Mouse (Mus musculus) embryonic facial prominence, embryonic 11.5 days (tissue): Measurements from ENCODE around the gene Adgrg5. TPM values are rescaled to one million over a fixed set of nuclear protein-coding genes. Genes with fewer than 3 reads are reported as not detected.

Experiments
- ATAC-seq: fragments of 200-750 bp; cut with Nextera tagmentation; replicated peaks from 2 replicates; pipeline ENCODE4 v1.8.0; 2017; ENCODE audit warnings: low read depth; ENCODE audit not compliant: insufficient number of reproducible peaks, low FRiP score, low TSS enrichment
- DNase-seq: peaks from one replicate; pipeline ENCODE4 v3.0.0-alpha.2; 2015; ENCODE audit warnings: low spot score
- H3K27ac ChIP-seq: fragments of 300-500 bp; sonication (generic); replicated peaks from 2 replicates; pipeline ENCODE4 v1.5.1; 2014; ENCODE audit warnings: mild to moderate bottlenecking, low read depth, low read length, control low read depth
- H3K27me3 ChIP-seq: fragments of 300-500 bp; sonication (generic); 2 replicates; pipeline ENCODE4 v1.6.1; 2014; ENCODE audit warnings: mild to moderate bottlenecking, low read length, moderate library complexity, mixed read lengths; ENCODE audit not compliant: control insufficient read depth, insufficient read depth
- H3K36me3 ChIP-seq: fragments of 300-500 bp; sonication (generic); replicated peaks from 2 replicates; pipeline ENCODE4 v1.6.1; 2014; ENCODE audit warnings: low read depth, mild to moderate bottlenecking, low read length, moderate library complexity, mixed read lengths; ENCODE audit not compliant: control insufficient read depth, insufficient read depth
- H3K4me1 ChIP-seq: fragments of 300-500 bp; sonication (generic); 2 replicates; pipeline ENCODE4 v1.6.1; 2014; ENCODE audit warnings: low read length, mixed read lengths; ENCODE audit not compliant: control insufficient read depth, insufficient read depth
- H3K4me2 ChIP-seq: fragments of 300-500 bp; sonication (generic); 2 replicates; pipeline ENCODE4 v1.6.1; 2014; ENCODE audit warnings: low read depth, mild to moderate bottlenecking, control low read depth, low read length, moderate library complexity
- H3K4me3 ChIP-seq: fragments of 300-500 bp; sonication (generic); 2 replicates; pipeline ENCODE4 v1.5.1; 2014; ENCODE audit warnings: low read depth, low read length, control low read depth
- H3K9ac ChIP-seq: fragments of 300-500 bp; sonication (generic); replicated peaks from 2 replicates; pipeline ENCODE4 v1.6.1; 2014; ENCODE audit warnings: mild to moderate bottlenecking, control low read depth, low read length
- H3K9me3 ChIP-seq: fragments of 300-500 bp; sonication (generic); replicated peaks from 2 replicates; pipeline ENCODE4 v1.6.1; 2016; ENCODE audit warnings: mild to moderate bottlenecking, low read length, inconsistent platforms, mixed read lengths; ENCODE audit not compliant: control insufficient read depth
- WGBS: fragments of 180-500 bp; shearing (Covaris S2); extraction: QIAGEN DNeasy Blood & Tissue Kit; methylation state at CpG from one replicate; pipeline ENCODE4 v1.1.7; 2014; 5-methylcytosine and 5-hydroxymethylcytosine counted together
- polyA plus RNA-seq: library from polyadenylated mRNA; unstranded; fragments of >200 nt; fragmentation: Nextera tagmentation; extraction: Ambion mirVana; gene quantifications from 2 replicates; pipeline ENCODE4 v1.2.1, GENCODE M21; 2014

The Adgrg5 gene
- polyA plus RNA-seq, 1 experiment from 2014 or later = not detected

DNA sequence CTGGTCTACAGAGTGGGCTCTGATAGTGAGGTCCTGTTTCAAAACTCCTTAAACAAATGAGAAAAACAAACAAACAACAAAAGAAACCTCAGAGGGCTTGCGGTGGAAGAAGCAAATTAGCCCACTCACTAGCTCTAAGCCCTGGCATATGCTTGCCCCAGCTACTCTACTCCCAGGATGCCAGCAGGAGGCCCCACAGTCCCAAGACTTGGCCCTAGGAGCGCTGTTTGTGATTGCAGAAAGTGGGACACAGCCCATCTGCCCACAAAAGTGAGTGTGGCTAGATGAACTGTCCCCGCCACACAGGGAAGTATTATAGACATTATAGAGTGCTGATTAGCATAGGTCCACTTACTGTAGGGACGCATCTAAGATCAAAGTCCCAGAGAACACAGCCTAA, 24.9 kb downstream of the Adgrg5 start:
- DNase-seq (no peak), ATAC-seq (no peak)
- H3K4me2 ChIP-seq = no peak overlapping the region
- no peaks in the 10 kb centered on the region for H3K9me3 ChIP-seq
- H3K4me1 ChIP-seq = no peaks in the 10 kb centered on the region
- H3K9ac ChIP-seq = no peak overlapping the region
- H3K4me3 ChIP-seq = no peak overlapping the region
- WGBS = 81% methylated on average over 4 of the region's 4 CpGs
- H3K27me3 ChIP-seq = no peaks in the 10 kb centered on the region
- no peaks in the 10 kb centered on the region for H3K36me3 ChIP-seq
- H3K27ac ChIP-seq = no peak overlapping the region

DNA sequence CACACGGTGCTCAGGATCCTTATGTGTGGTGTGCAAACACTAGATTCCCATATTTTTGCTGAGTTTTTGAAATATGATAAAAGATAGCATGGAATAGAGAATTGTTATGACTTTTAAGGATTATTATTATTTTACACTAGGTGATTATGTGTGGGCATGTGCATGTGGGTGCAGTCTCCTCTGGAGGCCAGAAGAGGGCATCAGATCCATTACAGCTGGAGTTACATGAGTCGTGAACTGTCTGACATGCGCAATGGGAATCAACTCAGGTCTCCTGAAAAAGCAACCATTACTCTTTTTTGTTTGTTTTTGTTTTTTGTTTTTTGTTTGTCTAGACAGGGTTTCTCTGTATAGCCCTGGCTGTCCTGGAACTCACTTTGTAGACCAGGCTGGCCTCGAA, 25.5 kb downstream of the Adgrg5 start:
- DNase-seq (no peak), ATAC-seq (no peak)
- 90% methylated on average over 4 of the region's 4 CpGs for WGBS

DNA sequence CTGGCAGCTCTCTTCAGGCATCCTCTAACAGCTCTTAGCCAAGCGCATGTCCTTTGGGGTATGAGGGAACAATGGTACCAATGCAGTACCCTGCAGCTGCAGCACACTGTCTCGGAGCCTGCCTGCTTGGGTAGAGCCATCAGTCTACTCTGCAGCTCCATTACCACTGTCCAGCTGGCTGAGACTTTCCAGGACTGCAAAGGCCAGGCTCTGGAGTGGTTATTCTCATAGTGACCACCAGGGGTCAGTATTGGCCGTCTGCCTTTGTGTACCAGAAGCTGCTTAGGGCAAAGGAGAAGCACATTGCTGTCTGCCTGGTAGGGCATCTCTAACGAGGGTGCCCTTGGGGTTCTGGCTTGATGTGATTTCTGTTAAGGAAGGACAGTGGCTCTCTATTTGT, 26.6 kb downstream of the Adgrg5 start:
- H3K4me3 ChIP-seq = no peak overlapping the region
- H3K4me1 ChIP-seq = no peaks in the 10 kb centered on the region
- DNase-seq = peak; percentile 83
- no peaks in the 10 kb centered on the region for H3K36me3 ChIP-seq
- H3K4me2 ChIP-seq = no peak overlapping the region
- no peak overlapping the region for H3K27ac ChIP-seq
- H3K9ac ChIP-seq = no peak overlapping the region
- peak; percentile 57; the same call in 1 of the 2 replicates for ATAC-seq
- no peaks in the 10 kb centered on the region for H3K27me3 ChIP-seq
- H3K9me3 ChIP-seq = no peaks in the 10 kb centered on the region
- 12% methylated on average over 4 of the region's 4 CpGs for WGBS

More for the DNA sequence above, 25.5 kb downstream of the Adgrg5 start:
- Histone ChIP-seq H3K9ac (no peak overlapping the region), H3K9me3 (no peaks in the 10 kb centered on the region), H3K27ac (no peak overlapping the region), H3K4me2 (no peak overlapping the region), H3K4me1 (no peaks in the 10 kb centered on the region), H3K27me3 (no peaks in the 10 kb centered on the region), H3K36me3 (no peaks in the 10 kb centered on the region), H3K4me3 (no peak overlapping the region)

DNA sequence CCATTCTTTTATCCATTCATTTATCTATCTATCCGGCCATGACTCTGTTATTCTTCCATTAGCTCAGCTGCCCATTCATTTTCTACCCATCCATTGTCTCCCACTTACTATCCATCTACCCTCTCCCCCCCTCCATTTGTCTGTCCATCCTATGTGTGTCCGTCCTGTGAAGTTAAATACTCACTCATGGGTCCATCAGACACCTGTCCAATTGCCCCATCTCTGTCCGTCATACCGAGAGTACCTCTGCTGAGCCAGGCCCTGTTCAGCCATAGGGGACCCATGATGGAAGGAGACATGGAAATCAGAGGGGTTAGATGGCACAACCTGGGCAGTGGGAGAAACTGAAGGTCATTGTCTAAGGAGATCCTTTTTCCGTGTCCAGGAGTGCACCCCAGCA, 27.0 kb downstream of the Adgrg5 start:
- DNase-seq = no peak
- Histone ChIP-seq H3K4me1 (no peaks in the 10 kb centered on the region), H3K4me3 (no peak overlapping the region), H3K4me2 (no peak overlapping the region), H3K9ac (no peak overlapping the region), H3K27me3 (no peaks in the 10 kb centered on the region), H3K36me3 (no peaks in the 10 kb centered on the region), H3K27ac (no peak overlapping the region), H3K9me3 (no peaks in the 10 kb centered on the region)
- 78% methylated on average over 5 of the region's 5 CpGs for WGBS
- ATAC-seq = no peak

DNA sequence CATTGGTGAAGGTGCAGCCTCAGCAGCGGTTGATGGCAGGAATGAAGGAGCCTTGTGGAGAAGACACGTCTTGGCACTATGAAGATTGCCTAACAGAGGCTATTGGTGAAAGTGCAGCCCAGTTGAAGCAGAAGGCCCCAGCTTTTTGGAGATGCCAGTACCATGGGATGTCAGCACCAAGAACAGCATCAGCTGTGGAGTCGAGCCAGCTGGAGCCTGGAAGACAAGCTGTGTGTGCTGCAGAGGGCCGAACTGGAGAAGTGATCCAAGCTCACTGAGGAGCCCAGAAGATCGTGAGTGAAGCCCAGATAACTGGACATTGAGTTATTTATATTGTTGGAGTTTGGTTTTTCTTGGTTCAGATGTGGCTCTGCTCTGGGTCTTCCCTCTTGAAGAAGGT, 28.6 kb downstream of the Adgrg5 start:
- Histone ChIP-seq H3K4me3 (no peak overlapping the region), H3K9ac (no peak overlapping the region), H3K4me1 (no peaks in the 10 kb centered on the region), H3K9me3 (no peaks in the 10 kb centered on the region), H3K27ac (no peak overlapping the region), H3K36me3 (no peaks in the 10 kb centered on the region), H3K27me3 (no peaks in the 10 kb centered on the region), H3K4me2 (no peak overlapping the region)
- ATAC-seq (no peak), DNase-seq (no peak)
- 75% methylated on average over 5 of the region's 5 CpGs for WGBS

DNA sequence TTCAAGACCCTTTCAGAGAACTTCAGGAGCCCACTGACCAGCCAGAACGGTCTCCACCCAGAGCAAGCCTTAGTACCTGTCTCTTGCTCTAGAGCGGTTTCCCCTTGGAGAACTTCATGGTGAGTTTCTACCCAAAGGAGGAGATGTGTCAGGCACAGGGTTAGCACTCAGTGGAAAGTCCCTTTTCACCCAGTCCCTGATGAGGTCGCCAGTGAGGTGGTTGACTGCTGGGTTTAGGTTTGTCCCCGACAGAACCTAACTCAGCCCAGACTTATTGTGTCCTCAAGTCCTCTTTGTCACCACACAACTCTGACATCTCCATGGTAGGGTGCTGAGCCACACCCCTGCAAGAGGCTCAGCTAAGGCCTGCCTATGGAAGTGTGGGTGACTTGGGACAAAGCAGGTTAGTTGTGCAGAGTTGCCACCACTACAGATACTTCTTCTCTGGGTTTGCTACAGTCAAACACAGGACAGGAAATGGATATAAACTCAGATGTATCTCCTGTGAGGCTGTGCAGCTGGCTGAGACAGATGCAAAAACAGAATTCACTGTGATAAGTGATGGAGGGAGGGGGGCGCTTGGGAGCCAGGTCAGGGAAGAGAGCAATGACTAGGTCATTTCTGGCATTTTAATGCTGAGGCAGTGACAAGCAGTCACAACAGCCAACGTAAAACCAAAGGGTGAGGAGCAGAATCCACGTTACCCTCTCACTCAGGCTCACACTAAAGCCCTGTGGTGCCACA, 30.3 kb downstream of the Adgrg5 start:
- H3K27ac ChIP-seq = no peak overlapping the region
- ATAC-seq (no peak), DNase-seq (no peak)
- no peak overlapping the region for H3K4me2 ChIP-seq
- H3K9ac ChIP-seq = no peak overlapping the region
- H3K27me3 ChIP-seq = no peaks in the 10 kb centered on the region
- no peaks in the 10 kb centered on the region for H3K36me3 ChIP-seq
- 68% methylated on average over 7 of the region's 7 CpGs for WGBS
- no peak overlapping the region for H3K4me3 ChIP-seq
- no peaks in the 10 kb centered on the region for H3K9me3 ChIP-seq
- H3K4me1 ChIP-seq = no peaks in the 10 kb centered on the region

DNA sequence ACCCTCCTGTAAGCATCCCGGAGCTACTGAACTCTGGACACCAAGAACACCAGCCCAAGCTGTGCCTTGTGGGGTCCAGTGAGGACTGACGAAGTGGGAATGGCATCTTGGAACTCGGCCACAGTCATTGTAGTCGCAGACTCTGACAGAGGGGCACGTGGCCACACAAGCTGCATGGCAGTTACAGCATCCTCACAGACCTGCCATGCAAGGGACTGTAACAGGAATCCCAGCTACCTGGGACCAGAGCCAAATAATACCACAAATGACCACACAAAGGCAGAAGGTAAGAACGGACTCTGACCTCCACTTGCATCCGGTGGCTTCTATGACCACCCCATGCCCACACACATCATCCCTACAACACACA, 30.9 kb downstream of the Adgrg5 start:
- no peaks in the 10 kb centered on the region for H3K9me3 ChIP-seq
- DNase-seq (no peak), ATAC-seq (no peak)
- 83% methylated on average over 7 of the region's 7 CpGs for WGBS
- no peak overlapping the region for H3K4me2 ChIP-seq
- no peaks in the 10 kb centered on the region for H3K4me1 ChIP-seq
- H3K9ac ChIP-seq = no peak overlapping the region
- no peak overlapping the region for H3K4me3 ChIP-seq
- H3K27me3 ChIP-seq = no peaks in the 10 kb centered on the region
- H3K27ac ChIP-seq = no peak overlapping the region
- H3K36me3 ChIP-seq = no peaks in the 10 kb centered on the region

DNA sequence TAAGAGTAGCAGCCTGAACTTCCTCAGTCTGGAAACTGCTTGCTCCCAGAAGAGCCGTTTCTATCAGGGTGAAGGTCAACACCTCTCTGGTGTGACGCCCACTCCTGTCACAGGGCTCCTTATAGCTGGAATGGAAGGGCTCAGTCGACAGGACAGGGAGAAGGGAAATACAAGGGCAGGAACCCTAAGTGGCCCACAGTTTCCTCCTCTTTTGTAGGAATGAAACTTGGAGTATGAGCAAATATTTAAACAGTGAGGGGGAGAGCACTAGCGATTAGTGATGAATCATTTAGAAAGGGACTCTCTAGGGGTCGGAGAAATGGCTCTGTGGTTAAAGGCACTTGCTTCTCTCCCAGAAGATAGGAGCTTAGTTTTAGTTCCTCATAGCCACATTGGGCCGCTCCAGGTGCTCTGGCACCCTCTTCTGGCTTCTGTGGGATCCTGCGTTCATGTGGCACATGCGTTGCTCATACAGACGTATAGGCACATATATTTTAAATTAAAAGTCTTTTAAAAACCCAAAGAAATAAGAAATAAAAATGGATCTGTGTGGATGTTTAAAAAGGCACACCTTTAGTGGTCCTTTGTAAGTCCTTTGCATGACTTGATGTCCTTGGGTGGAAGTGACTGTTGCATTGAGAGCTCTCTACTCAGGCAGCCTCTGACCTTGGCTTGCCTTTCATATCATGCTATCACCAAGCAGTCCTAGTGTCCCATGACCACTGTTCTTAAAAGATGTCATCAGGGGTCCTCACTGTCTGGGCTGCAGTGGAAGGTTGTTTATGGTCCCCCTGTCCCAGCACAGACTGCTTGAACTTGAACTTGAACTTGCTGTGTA, 31.6 kb downstream of the Adgrg5 start:
- no peak for ATAC-seq
- Histone ChIP-seq H3K9me3 (no peaks in the 10 kb centered on the region), H3K4me1 (no peaks in the 10 kb centered on the region), H3K36me3 (no peaks in the 10 kb centered on the region), H3K4me2 (no peak overlapping the region), H3K27ac (no peak overlapping the region), H3K9ac (no peak overlapping the region), H3K4me3 (no peak overlapping the region), H3K27me3 (no peaks in the 10 kb centered on the region)
- peak; percentile 61 for DNase-seq
- WGBS = 39% methylated on average over 9 of the region's 9 CpGs
